Mouse (Mus musculus): ENCODE measurements around the gene Ctsw. TPM values are rescaled to one million over a fixed set of nuclear protein-coding genes. Genes with fewer than 3 reads are reported as not detected.

Gene Ctsw
- total RNA-seq, 2 experiments from 2014 or later: 0.47 to 0.79 TPM

- no peak for ATAC-seq (replicated peaks; ENCODE audit: poor library complexity)
Observed at GRCm38 (mm10) chr19:5465037-5465436, 3.3 kb downstream of the Ctsw start.

- ATAC-seq (replicated peaks; ENCODE audit: poor library complexity): 0 out of 2 replicates have a peak, but pooled peaks have one; percentile 33
Observed at GRCm38 (mm10) chr19:5463791-5464562, 4.3 kb downstream of the Ctsw start.

GRCm38 (mm10) chr19:5463212-5463611 is 5.1 kb downstream of the Ctsw start:
- ATAC-seq (replicated peaks; ENCODE audit: poor library complexity): no peak

- no peak for ATAC-seq (replicated peaks; ENCODE audit: poor library complexity)
Observed at GRCm38 (mm10) chr19:5461411-5461810, 6.9 kb downstream of the Ctsw start.

GRCm38 (mm10) chr19:5460465-5460911 is 7.8 kb downstream of the Ctsw start, which contains the start of gene Fibp:
Gene Fibp (plus strand): TSS chr19:5460615.
- ATAC-seq (replicated peaks; ENCODE audit: poor library complexity): peak; percentile 74

GRCm38 (mm10) chr19:5459896-5460295 is 8.4 kb downstream of the Ctsw start:
- ATAC-seq (replicated peaks; ENCODE audit: poor library complexity): no peak

GRCm38 (mm10) chr19:5459019-5459418 is 9.3 kb downstream of the Ctsw start:
- ATAC-seq (replicated peaks; ENCODE audit: poor library complexity): no peak

- ATAC-seq (replicated peaks; ENCODE audit: poor library complexity): no peak
Observed at GRCm38 (mm10) chr19:5457746-5458442, 10.4 kb downstream of the Ctsw start, which contains the start of gene Ccdc85b. Gene Ccdc85b (minus strand): TSS chr19:5457894.

- ATAC-seq (replicated peaks; ENCODE audit: poor library complexity): peak; percentile 85
Observed at GRCm38 (mm10) chr19:5456922-5457745, 11.2 kb downstream of the Ctsw start.

GRCm38 (mm10) chr19:5456241-5456921 is 11.9 kb downstream of the Ctsw start:
- ATAC-seq (replicated peaks; ENCODE audit: poor library complexity): no peak

- ATAC-seq (replicated peaks; ENCODE audit: poor library complexity): no peak
Observed at GRCm38 (mm10) chr19:5455568-5455967, 12.7 kb downstream of the Ctsw start.

- ATAC-seq (replicated peaks; ENCODE audit: poor library complexity): no peak
Observed at GRCm38 (mm10) chr19:5455037-5455436, 13.3 kb downstream of the Ctsw start.

- no peak for ATAC-seq (replicated peaks; ENCODE audit: poor library complexity)
Observed at GRCm38 (mm10) chr19:5451766-5452165, 16.5 kb downstream of the Ctsw start.

- ATAC-seq (replicated peaks; ENCODE audit: poor library complexity): no peak
Observed at GRCm38 (mm10) chr19:5449673-5450072, 18.6 kb downstream of the Ctsw start.

- peak; percentile 66 for ATAC-seq (replicated peaks; ENCODE audit: poor library complexity)
Observed at GRCm38 (mm10) chr19:5448354-5449150, 19.8 kb downstream of the Ctsw start.

GRCm38 (mm10) chr19:5447515-5448353 is 20.6 kb downstream of the Ctsw start, which contains the start of gene Fosl1:
Gene Fosl1 (plus strand): TSS chr19:5447547.
- ATAC-seq (replicated peaks; ENCODE audit: poor library complexity): peak; percentile 75

GRCm38 (mm10) chr19:5445747-5446146 is 22.6 kb downstream of the Ctsw start:
- ATAC-seq (replicated peaks; ENCODE audit: poor library complexity): no peak

GRCm38 (mm10) chr19:5444954-5445353 is 23.4 kb downstream of the Ctsw start:
- ATAC-seq (replicated peaks; ENCODE audit: poor library complexity): no peak
